Mouse (Mus musculus): ENCODE measurements around the gene Dtnb.
"Not testable (repeated sequence)": the region's sequence is repeated elsewhere in the genome, so short reads cannot be mapped to it uniquely, and the experiment has no call there.

Dtnb gene

GRCm38 (mm10) chr12:3669971-3670381, 97.8 kb downstream of the Dtnb start:
- no peak for DNase-seq

DNA sequence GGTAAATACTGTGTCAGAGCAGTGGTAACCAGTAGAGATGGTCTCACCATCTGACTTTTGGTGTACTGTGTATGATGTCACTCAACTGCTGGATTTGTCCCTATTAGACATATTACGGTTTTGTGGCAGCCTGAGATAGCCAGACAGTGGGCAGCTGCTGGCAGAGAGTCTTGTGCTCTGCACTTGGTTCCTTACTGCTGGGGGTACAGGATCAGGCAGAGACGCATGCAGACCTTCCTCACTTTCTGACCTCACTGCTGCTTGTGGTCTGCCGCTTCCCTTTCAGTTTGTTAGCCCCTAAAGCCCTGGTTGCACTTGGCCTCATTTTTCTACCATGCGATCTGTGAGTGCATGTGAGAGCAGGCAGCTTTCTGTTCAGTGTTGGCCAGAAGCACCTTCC, 98.9 kb downstream of the Dtnb start:
- DNase-seq = no peak

DNA sequence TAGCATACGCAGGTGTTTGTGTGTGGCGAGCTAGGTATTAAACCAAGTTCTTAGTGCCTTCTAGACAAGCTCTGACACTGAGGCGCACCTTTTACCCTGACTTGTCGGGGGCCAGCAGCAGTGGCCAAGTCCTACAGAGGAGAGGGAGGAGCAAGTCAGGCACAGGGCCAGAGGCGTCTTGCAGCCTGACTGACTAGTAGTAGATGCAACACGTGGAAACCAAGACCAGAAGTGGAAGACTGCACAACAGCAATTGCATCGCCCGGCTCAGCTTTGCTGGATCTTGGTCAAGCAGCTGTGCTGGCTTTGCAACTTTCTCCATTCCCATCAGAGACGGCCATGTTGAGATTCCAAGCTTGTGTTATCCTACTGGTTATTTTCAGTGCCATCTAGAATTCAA, 100.6 kb downstream of the Dtnb start:
- no peak for DNase-seq

DNA sequence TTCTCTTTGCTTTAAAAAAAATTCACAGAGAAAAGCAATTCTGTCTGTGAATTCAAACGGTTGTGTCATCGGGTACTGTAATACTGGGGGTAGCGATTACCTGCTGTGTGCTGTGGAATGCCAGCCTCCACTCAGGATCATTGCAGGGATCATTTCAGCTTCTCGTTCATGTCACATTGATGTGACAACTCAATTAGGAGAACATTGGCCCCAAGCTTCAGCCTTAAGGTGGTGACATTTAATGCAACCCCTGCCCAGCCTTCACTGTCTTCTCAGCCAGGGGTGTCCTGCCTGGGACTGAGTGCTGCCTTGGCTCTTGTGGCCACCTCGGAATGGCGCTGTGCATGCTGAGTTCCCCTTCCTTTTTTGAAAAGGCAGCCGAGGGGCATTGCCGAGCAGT, 101.7 kb downstream of the Dtnb start:
- no peak for DNase-seq

GRCm38 (mm10) chr12:3674913-3675312, 102.7 kb downstream of the Dtnb start:
- no peak for DNase-seq

DNA sequence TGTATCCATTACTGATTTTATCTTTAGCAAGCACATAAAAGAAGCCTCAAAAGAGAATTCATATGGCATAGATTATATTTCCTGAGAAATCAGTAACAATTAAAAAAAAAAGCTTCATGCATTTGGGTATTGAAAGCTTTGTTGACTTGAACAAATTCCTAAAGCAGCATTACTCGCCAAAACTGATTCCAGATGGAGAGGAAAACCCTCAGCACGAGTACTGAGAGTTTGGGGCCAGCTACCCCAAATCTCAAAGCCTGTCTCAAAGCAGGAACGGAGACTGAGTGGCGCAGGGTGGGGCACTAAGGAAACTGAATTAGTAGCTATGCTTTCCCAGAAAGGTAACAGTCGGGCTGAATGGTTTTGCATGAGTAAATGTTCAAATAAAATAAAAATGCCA, 108.5 kb downstream of the Dtnb start:
- no peak for DNase-seq

DNA sequence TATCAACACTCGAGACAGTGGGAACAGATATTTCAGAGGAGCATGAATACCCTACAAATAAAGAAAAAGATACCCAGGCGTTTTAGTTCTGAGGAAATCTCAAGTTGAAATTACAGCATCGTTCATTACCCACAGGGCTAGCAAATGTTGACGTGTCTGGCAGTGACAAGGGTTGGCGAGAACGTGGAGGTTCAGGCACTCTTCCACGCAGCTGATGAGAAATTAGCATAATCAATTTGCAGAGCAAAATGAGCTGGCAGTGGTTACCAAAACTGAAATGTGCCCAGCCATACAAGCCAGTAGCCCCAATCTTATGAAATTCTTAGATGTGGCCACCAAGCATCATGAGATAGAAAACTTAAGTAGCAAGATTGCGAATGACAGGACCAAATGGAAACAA, 110.9 kb downstream of the Dtnb start:
- no peak for DNase-seq

DNA sequence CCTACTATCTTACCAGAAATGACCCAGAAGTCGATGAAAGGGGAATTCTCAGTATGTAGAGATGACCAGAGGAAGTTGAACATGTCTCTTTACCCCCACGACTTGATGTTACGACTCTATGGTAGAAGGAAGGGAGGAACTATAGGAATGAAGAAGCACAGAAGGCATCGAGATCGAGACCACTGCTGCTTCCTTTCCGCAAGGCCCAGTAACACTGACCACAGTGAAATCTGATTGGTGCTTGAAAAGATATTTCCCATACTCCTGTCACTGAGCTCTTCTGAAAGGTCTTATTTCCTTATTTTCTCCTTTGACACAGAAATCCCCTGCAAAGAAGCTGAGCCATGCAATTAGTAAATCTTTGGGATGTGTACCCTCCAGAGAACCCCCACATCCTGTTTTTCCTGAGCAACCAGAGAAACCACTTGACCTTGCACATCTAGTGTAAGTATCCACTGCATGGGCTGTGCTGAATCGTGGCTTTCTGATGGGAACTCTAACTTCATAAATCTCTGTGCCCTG, 114.3 kb downstream of the Dtnb start:
- DNase-seq = no peak

- not testable (repeated sequence) for DNase-seq
These were observed 118.8 kb downstream of the Dtnb start for GRCm38 (mm10) chr12:3690926-3691529.

DNA sequence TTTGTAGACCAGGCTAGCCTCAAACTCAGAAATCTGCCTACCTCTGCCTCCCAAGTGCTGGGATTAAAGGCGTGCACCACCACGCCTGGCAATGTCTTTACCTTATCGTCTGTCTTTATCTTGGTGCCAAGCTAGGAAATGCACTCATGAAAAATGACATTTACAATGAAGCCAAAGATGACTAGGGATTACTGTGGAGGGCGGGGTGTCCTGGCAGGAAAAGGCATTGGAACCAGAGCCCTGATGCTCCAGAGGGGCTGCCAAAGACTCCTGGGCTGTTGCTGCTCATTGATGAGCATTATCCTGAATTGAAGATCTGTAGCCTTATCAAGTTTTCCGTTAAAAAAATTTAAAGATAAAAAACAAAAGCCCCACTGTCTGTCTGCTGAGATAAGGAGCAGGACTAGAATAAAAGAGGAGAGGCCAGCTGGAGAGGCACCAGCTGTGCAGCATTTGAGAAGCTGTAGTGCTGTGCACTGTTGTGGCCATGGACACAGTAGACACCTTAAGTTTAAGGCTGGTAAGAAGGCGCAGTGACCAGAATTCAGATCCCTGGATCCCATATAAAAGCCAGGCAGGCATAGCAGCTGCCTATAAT, 120.7 kb downstream of the Dtnb start:
- no peak for DNase-seq

- DNase-seq = peak; percentile 49 to 60
These were observed 123.7 kb downstream of the Dtnb start for GRCm38 (mm10) chr12:3695741-3696501.

DNA sequence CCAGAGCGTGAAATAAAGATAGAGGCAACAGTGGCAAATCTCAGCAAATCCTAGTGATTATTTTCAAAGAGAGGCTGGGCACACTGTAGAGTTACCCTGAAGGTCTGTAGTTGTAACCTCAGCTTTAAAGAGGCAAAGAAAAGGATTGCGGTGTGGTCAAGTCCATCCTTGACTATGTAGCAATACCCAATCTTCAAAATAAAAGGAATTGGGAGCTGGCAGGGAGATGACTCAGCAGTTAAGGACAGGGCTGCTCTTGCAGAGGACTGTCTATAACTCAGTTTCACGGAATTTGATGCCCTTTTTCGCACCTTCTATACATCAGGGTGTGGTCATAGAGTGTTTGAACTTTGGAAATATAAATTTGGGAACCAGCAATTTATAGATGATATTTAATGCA, 128.3 kb downstream of the Dtnb start:
- DNase-seq = no peak

DNA sequence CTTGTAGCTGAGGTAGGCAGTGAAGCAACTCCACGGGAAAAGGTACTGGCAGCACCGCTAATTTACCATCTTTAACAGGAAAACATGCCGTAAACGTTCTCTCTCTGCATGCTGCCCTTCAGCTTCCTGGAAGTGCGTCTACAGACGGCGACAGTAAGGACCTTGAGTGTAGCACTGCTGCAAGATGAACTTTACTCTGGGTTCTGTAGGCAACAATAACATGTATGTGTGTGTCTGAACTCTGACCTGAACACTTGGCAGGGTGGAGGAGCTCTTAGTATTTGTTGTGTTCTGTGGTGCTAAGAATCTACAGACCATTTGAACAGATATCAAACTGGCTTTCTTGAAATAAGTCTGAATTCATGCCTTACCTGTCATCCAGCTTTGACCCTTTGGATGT, 130.7 kb downstream of the Dtnb start:
- DNase-seq = no peak

GRCm38 (mm10) chr12:3719151-3719721, 147.1 kb downstream of the Dtnb start:
- DNase-seq = no peak

DNA sequence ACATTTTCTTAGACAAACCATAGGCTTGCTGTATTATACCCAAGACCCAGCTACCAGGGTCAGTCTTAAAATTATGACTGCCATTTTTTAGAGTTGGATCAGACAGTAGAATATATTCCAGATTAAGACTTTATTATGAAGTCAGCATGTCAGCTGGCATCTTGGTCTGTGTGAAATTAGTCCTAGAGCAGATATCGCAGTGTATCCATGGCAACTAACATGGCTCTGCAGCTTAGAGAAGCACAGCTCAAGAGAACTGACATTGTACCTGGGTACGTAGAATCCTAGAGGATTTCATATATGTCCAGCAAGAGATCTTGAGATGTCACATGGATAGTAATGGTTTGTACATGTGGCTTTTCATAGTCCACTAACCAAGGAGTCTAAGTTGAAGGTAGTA, 148.3 kb downstream of the Dtnb start:
- DNase-seq = no peak

GRCm38 (mm10) chr12:3723762-3724161, 151.6 kb downstream of the Dtnb start:
- no peak for DNase-seq

GRCm38 (mm10) chr12:3724822-3725370, 152.7 kb downstream of the Dtnb start:
- no peak for DNase-seq

GRCm38 (mm10) chr12:3729521-3730075, 157.4 kb downstream of the Dtnb start:
- DNase-seq = no peak

DNA sequence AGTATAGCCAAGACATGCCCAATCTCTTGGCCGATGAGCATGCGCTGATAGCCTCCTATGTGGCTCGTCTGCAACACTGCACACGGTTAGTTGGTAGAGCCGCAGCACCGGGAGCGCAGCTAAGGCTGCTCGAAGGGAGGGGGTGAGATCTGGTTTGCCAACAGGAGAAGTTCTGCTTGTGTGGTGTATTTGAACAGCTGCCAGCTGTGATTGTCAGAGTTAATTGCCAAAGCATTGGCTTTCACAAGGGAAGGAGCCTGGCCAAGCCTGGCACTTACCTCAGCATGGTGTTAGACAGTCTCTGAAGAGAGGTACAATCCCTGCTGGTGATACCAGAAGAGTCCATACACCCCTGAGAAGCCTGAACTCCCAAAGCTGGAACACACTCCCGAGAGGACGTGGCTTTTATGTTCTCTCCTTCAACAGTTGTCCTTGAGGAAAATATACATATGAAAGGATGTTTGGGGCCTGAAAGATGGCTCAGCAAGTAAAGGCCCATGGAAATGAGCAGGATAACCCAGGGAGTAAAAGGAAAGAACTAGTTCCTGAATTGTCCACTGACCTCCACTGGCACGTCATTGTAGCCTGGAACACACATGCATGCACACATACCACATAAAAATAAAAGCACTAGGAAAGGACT, 160.6 kb downstream of the Dtnb start:
- DNase-seq = no peak

- DNase-seq = no peak
These were observed 161.1 kb downstream of the Dtnb start for GRCm38 (mm10) chr12:3733328-3733727.

GRCm38 (mm10) chr12:3737009-3737408, 164.8 kb downstream of the Dtnb start:
- DNase-seq = no peak

- DNase-seq = no peak
These were observed 166.8 kb downstream of the Dtnb start for GRCm38 (mm10) chr12:3738741-3739529.

Measured in B cell, adult 2 months (primary cell).